Mouse (Mus musculus) forebrain, postnatal 0 days (tissue): Measurements from ENCODE around the gene Taf9b. TPM values are rescaled to one million over a fixed set of nuclear protein-coding genes. Genes with fewer than 3 reads are reported as not detected.
"Not testable (repeated sequence)": the region's sequence is repeated elsewhere in the genome, so short reads cannot be mapped to it uniquely, and the experiment has no call there.

Source experiments
- ATAC-seq: fragments of 200-750 bp; cut with Nextera tagmentation; 2 replicates; pipeline ENCODE4 v1.8.0; 2017; ENCODE audit warnings: mild to moderate bottlenecking, moderate library complexity
- DNase-seq: peaks from one replicate; pipeline ENCODE4 v3.0.0-alpha.2; 2015
- H3K27ac ChIP-seq: fragments of 300-500 bp; sonication (generic); 2 replicates; pipeline ENCODE4 v1.5.1; 2014; ENCODE audit warnings: low read depth, mild to moderate bottlenecking, antibody characterized with exemption, low read length, moderate library complexity, mixed read lengths
- H3K27me3 ChIP-seq: fragments of 300-500 bp; sonication (generic); 2 replicates; pipeline ENCODE4 v1.6.1; 2014; ENCODE audit warnings: mild to moderate bottlenecking, low read length, mixed read lengths; ENCODE audit not compliant: insufficient read depth
- H3K36me3 ChIP-seq: fragments of 300-500 bp; sonication (generic); 2 replicates; pipeline ENCODE4 v1.6.1; 2014; ENCODE audit warnings: mild to moderate bottlenecking, moderate library complexity; ENCODE audit not compliant: insufficient read depth
- H3K4me1 ChIP-seq: fragments of 300-500 bp; sonication (generic); 2 replicates; pipeline ENCODE4 v1.6.1; 2014; ENCODE audit warnings: antibody characterized with exemption; ENCODE audit not compliant: insufficient read depth
- H3K4me2 ChIP-seq: fragments of 300-500 bp; sonication (generic); 2 replicates; pipeline ENCODE4 v1.6.1; 2014; ENCODE audit warnings: low read depth, mild to moderate bottlenecking, moderate library complexity
- H3K4me3 ChIP-seq: fragments of 300-500 bp; sonication (generic); 2 replicates; pipeline ENCODE4 v1.5.1; 2014; ENCODE audit warnings: low read depth, low read length, mixed read lengths
- H3K9ac ChIP-seq: fragments of 300-500 bp; sonication (generic); 2 replicates; pipeline ENCODE4 v1.6.1; 2014; ENCODE audit warnings: mild to moderate bottlenecking
- H3K9me3 ChIP-seq: fragments of 300-500 bp; sonication (generic); 2 replicates; pipeline ENCODE4 v1.6.1; 2016; ENCODE audit warnings: low read length
- CTCF ChIP-seq: sonication (generic); IDR thresholded peaks from 2 replicates; pipeline ENCODE4 v1.5.1; 2016; ENCODE audit warnings: antibody characterized with exemption, control low read depth, low read depth
- WGBS: fragments of 180-500 bp; shearing (Covaris S2); extraction: QIAGEN DNeasy Blood & Tissue Kit; methylation state at CpG from one replicate; pipeline ENCODE4 v1.1.7; 2014; 5-methylcytosine and 5-hydroxymethylcytosine counted together
- polyA plus RNA-seq: library from polyadenylated mRNA; unstranded; fragments of >200 nt; fragmentation: Nextera tagmentation; extraction: Ambion mirVana; gene quantifications from 2 replicates; pipeline ENCODE4 v1.2.1, GENCODE M21; 2015
- total RNA-seq: library from RNA; depleted of rRNA; stranded (reverse); fragments of >200 nt; gene quantifications from 2 replicates; pipeline ENCODE4 v1.2.3, GENCODE M21; 2014; rRNA removed

Taf9b gene
- total RNA-seq: 18.5 and 20.4 TPM in 2 replicates
- polyA plus RNA-seq: 21.4 and 21.8 TPM in 2 replicates

GRCm38 (mm10) chrX:106221058-106221457 is at the start of gene Taf9b:
Taf9b (minus strand) TSS chrX:106221158.
- no peaks in the 10 kb centered on the region for H3K27me3 ChIP-seq
- no peak for TF ChIP-seq CTCF
- H3K36me3 ChIP-seq: no peaks in the 10 kb centered on the region
- ATAC-seq: no peak
- H3K4me3 ChIP-seq: peak within 1 kb of the TSS; percentile 54
- 88% methylated on average over 25 of the region's 25 CpGs for whole genome bisulfite sequencing
- peak within 1 kb of the TSS; percentile 94; the same call in 1 of the 2 replicates for H3K27ac ChIP-seq
- peak within 1 kb of the TSS; percentile 47 for H3K4me2 ChIP-seq
- peak within 1 kb of the TSS; percentile 83 for H3K9ac ChIP-seq
- H3K9me3 ChIP-seq: no peaks in the 10 kb centered on the region
- no peaks in the 10 kb centered on the region for H3K4me1 ChIP-seq
- no peak for DNase-seq

DNA sequence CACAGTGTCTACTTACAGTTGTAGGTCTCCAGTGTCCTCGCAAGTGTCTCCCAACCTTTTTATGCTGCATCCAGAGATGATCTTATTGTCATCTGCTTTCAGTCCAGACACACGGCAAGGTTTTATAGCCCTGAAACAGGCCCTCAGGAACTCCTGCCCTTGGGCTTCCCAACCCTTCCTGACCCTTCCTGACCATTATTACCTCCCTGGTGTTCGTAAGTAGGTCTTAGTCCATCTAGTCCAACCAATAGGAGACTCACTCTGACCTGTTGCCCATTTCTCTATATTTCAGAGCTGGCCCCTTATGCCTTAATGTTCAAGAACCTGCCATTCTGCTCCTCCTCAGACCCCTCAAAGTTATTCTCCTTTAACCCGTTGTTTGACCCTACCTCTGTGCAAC is 34.3 kb upstream of the Taf9b start, which contains the start of gene Fnd3c2:
Gene Fnd3c2 (minus strand): TSS at position 101 of the 400 bp plus-strand sequence.
- Histone ChIP-seq H3K27me3 (no peaks in the 10 kb centered on the region), H3K4me1 (no peaks in the 10 kb centered on the region), H3K4me2 (no peak within 1 kb of the TSS), H3K36me3 (no peaks in the 10 kb centered on the region), H3K4me3 (no peak within 1 kb of the TSS), H3K9ac (no peak within 1 kb of the TSS), H3K27ac (no peak within 1 kb of the TSS), H3K9me3 (no peaks in the 10 kb centered on the region)
- ATAC-seq (no peak), DNase-seq (no peak)
- TF ChIP-seq CTCF: no peak
- WGBS: 92% methylated on average over 4 of the region's 4 CpGs

DNA sequence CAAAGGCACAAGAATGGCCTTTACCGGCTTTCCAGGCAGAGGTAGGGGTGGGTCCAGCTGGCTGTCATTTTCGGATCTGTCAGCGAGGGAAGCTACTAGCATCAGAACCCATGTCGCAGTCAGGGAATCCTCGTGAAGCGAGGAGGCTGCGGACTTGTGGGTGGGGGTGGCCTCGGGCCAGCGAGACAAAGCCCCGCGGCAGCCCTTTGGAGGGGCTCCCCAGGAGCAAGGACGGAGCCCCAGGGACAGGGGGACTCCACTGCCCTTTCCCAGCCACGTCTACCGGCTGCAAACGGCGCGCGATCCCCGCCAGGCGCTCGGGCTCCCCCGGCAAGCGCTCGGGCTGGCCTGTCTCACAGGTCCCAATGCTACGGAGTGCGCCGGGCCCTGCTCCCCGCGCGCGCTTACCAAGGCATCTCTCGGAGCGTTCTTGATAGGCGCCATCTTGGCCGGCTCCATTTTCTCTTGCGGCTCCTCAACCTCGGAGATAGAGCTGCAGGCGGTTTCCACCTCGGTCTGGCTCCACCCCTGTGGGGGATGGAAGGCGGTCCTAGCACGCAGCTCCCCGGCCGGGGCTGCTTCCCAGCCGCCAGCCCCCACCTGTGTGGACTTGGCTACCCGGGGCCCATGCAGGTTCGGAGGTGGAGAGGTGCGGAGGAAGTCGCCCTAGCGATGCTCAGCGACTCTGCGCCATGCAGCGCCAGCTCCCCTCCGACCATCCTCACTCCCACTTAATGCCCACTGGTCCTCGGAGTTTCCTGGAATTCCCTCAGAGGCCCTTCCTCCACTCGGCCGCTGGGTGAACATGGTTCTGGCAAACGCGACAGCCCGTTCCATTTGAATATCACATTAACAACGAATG is 1.6 kb downstream of the Taf9b start:
- peak overlapping the region; percentile 47 for H3K4me2 ChIP-seq
- H3K27ac ChIP-seq: peak overlapping the region; percentile 94
- no peaks in the 10 kb centered on the region for H3K9me3 ChIP-seq
- peak overlapping the region; percentile 83 for H3K9ac ChIP-seq
- ATAC-seq: peak; percentile 96
- peak; percentile 82 for DNase-seq
- WGBS: 31% methylated on average over 53 of the region's 60 CpGs
- peak; percentile 33 for TF ChIP-seq CTCF
- H3K4me1 ChIP-seq: no peaks in the 10 kb centered on the region
- H3K4me3 ChIP-seq: peak overlapping the region; percentile 54
- H3K36me3 ChIP-seq: no peaks in the 10 kb centered on the region
- H3K27me3 ChIP-seq: no peaks in the 10 kb centered on the region

DNA sequence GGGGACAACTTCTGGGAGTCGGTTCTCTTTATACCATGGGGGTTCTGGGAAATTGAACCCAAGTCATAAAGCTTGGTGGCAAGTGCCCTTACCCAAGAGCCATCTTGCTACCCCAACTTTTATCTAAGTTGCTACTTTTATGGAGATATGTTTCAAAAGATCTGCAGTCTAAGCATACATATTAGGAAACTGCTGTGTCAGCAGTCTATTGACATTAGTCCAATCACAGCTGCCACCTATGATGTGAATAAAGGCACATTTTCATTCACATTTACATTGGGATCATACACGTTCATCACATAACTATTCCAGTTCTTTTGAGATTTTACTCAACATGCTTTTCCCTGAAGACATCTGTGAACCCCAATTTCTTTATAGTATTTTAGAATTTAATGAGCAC is 11.9 kb downstream of the Taf9b start:
- ATAC-seq: no peak
- DNase-seq: no peak
- Histone ChIP-seq H3K9me3 (no peaks in the 10 kb centered on the region), H3K27ac (no peak overlapping the region), H3K36me3 (peaks cover 3% of the 10 kb centered on the region; the same call in 1 of the 2 replicates), H3K4me2 (no peak overlapping the region), H3K4me3 (no peak overlapping the region), H3K9ac (no peak overlapping the region), H3K4me1 (no peaks in the 10 kb centered on the region), H3K27me3 (no peaks in the 10 kb centered on the region)
- TF ChIP-seq CTCF: no peak
- 83% methylated on average over 2 of the region's 2 CpGs for WGBS

DNA sequence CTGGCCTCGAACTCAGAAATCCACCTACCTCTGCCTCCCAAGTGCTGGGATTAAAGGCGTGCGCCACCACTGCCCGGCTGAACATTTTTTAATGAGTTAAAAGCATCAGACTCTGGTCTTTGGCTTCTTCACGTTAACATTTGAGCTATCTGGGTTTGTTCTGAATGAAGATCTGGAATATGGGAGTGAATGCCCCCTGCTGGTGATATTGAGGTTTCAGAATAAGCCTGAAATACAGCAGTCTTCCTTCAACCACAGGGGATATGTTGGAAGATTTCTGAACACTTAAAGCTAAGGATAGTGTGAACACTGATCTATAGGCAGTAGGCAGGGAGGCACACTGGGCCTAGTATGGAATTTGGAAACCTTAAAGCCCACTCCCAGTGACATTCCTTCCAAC is 22.1 kb downstream of the Taf9b start:
- Histone ChIP-seq H3K27ac (no peak overlapping the region), H3K36me3 (peaks cover 5% of the 10 kb centered on the region; the same call in 1 of the 2 replicates), H3K9me3 (no peaks in the 10 kb centered on the region), H3K4me3 (no peak overlapping the region), H3K9ac (no peak overlapping the region), H3K4me2 (no peak overlapping the region), H3K4me1 (no peaks in the 10 kb centered on the region), H3K27me3 (no peaks in the 10 kb centered on the region)
- DNase-seq (peak; percentile 9), ATAC-seq (0 out of 2 replicates have a peak, but pooled peaks have one; percentile 34)
- peak; percentile 54 for TF ChIP-seq CTCF
- WGBS: 81% methylated on average over 5 of the region's 5 CpGs

GRCm38 (mm10) chrX:106197308-106197707 is 23.6 kb downstream of the Taf9b start:
- no peaks in the 10 kb centered on the region for H3K4me1 ChIP-seq
- 70% methylated on average over 5 of the region's 5 CpGs for WGBS
- H3K9me3 ChIP-seq: no peaks in the 10 kb centered on the region
- no peaks in the 10 kb centered on the region for H3K27me3 ChIP-seq
- H3K9ac ChIP-seq: no peak overlapping the region
- ATAC-seq (no peak), DNase-seq (no peak)
- no peak overlapping the region for H3K4me3 ChIP-seq
- no peak overlapping the region for H3K27ac ChIP-seq
- H3K4me2 ChIP-seq: no peak overlapping the region
- TF ChIP-seq CTCF: no peak
- H3K36me3 ChIP-seq: peaks cover 5% of the 10 kb centered on the region; the same call in 1 of the 2 replicates

- H3K4me3 ChIP-seq, H3K36me3 ChIP-seq, H3K4me1 ChIP-seq, H3K27me3 ChIP-seq, H3K27ac ChIP-seq, H3K9ac ChIP-seq, H3K4me2 ChIP-seq, DNase-seq, ATAC-seq, H3K9me3 ChIP-seq: not testable (repeated sequence)
- 90% methylated on average over 6 of the region's 6 CpGs for WGBS
These were observed 26.6 kb downstream of the Taf9b start for GRCm38 (mm10) chrX:106194361-106194760.
